Mouse (Mus musculus): ENCODE measurements around the gene Prcd.
"Not testable (repeated sequence)": the region's sequence is repeated elsewhere in the genome, so short reads cannot be mapped to it uniquely, and the experiment has no call there.

Prcd gene

DNA sequence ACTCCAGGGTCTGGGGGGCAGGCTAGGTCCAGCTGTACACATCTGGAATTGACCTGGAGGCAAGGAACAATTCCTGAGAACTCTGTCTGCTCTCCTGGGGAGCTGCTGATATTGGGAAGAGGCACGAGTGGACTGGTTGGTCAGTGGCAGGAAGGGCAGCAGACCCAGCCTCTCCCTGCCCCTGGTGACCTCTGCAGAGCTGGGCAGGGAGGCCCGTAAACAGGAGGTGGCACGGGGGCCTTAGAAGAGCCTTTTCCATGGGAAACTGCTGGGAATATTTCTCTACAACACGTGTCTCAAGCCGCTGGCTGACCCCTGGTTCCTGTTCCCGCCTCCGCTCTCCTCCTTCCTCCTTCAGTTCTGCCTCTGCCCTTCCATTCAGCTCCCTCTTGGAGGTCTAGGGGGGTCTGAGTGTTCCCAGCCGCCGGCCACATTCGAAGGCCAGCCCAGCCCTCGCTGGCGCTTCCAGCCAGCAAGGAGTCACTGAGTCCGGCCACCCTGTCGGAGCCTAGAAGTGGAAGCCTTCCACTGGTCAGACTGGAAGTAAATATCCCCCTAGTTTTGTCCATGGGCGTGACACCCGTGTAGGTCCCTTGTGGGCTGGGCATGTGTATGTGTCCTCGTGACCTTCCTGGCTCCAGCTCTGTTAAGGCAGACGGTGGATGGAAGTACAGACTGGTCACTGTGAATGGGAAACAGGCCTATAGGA is 5.0 kb upstream of the Prcd start:
- no peak for DNase-seq (ENCODE audit: low read depth, low spot score)

DNA sequence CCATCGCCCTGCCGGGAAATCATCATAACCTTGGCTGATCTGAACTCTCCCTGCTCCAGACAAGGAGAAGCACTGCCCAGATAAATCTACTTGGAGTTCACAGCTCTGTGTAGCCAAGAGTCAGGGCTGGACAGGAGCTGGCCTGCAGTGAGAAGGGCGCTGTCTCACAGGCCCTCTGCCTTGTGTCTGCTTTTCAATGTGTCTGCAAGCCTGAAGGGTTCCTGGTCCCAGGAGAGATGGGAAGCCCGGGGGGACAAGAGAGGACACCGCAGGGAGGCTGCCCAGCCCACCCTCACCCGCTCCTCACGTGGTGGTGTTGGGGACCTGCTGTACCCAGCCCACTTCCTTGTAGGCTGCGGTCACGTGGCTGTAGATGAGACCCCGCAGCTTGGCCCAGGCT is 4.4 kb upstream of the Prcd start:
- DNase-seq (ENCODE audit: low read depth, low spot score), result no peak

DNA sequence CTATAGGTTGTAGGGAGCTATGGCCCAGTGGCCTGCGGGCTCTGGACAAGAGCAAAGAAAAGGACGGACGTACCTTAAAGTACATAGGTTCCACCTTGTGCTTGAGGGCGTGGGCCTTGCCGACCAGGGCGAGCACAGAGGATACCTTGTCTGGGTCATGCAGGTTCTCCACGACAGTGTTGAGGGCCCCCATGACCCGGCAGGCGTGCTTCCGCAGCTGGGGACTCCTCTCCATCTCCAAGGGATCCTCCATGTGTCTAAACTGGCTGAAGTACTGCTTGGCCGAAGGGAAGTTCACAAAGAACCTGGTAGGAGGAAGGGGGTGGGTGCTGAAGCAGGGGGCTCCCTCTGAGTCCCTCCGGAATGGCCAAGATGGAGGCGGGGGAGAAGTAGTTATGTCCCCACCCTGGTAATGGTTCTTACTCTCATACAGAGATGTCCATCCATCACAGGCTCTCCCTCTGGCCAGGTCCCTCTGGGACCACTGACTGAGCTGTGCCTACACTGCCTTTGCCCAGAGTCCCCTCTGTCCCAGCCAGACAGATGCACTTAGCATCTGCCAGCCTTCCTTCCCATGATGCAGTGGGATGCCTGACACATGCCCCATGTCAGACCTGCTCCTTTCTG is 3.5 kb upstream of the Prcd start:
- no peak for DNase-seq (ENCODE audit: low read depth, low spot score)

DNA sequence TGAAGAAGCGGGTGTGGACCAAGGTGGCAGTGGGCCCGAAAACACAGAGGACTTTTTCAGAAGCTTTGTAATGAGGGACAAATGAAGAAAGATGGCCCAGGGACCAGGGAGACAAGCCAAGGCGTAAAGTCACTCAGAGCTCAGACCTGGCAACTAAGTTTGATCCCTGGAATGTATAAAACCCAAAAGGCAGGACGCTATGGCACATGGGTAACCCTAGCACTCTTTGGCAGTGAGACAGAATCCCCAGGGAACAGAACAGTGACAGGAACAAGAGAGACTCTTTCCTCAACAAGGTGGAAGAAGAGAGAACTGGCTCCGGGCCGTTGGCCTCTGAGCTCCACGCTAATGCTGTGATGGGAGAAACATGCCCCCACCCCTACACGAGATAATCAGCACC is 2.5 kb upstream of the Prcd start:
- DNase-seq (ENCODE audit: low read depth, low spot score), result no peak

DNA sequence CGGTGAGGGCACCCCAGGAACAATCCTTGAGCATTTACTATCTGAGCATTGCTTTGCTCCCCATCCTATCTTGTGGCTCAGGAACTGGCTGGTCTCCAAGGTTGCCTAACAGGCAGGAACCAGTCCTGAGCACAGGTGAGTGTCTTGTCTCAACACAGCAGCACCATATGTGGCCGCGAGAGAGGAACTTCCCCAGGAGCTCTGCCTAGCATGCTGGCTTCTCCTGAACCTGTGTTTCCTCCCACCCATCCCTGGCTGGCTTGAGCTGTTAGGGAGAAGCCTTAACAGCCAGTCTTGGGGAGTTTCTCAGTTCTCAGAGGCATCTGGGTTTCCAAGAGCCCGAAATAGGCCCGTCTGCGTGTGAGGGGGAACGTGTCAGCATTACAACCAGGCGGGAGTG is 2.0 kb upstream of the Prcd start:
- DNase-seq (ENCODE audit: low read depth, low spot score), result no peak

DNA sequence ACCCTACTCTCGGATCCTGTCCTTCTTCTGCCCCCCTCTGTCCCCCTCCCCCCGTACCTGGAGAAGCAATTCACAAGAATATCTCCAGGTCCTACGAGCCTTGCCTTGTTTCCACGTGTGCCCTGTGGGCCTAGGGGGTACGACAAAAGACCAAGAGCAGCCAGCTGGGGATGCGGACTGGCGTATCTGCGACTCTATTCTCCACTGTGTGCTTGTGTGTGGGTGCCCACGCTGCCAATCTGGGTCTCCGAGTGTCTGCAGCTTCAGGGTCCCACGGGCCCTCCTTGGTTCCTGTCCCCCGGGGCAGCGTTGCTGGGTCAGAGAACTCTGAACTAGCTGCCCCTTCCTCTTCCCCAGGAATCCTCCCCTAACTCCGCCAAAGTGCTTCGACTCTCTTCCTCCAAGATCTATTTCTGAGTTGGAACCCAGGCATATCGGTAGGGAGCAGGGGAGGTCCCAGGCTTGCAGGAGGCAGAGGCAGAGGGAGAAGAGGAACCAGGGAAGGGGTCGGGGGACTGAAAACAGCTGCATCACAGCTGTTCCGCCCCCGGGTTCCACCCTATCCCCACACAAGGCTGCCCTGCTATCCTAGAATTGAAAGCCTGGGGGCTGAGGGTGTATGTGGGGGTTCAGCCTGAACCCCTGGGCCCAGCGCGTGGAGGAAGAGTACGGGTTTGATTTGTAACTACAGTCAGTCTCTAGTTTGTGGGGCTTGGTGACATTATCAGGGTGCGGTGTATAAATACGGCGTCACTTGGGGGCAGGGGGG is 820 bp upstream of the Prcd start:
- no peak for DNase-seq (ENCODE audit: low read depth, low spot score)

DNA sequence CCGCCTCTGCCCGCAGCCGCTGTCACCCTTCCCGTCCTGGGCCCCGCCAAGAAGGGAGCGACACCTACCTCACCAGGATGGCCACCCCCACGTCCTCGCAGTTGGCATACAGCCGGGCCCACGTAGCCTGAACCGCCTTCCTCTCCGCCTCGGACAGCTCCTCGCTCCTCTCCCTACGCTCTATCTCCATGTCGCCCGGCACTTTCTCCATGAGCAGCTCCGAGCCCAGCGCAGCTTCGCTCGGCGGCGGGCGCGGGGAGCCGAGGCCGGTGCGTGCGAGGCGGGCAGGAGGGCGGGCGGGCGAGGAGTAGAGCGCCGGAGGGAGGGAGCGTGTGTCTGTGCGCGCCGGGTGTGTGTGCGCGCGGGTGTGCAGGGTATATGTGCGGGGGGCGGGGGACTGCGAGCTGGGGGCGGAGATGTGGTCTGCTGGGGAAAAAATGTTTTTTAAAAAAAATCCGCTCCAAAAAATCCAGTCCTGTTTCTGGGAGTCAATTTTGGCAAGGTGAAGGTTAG is 431 bp downstream of the Prcd start:
- peak; percentile 38 for DNase-seq (ENCODE audit: low read depth, low spot score)

DNA sequence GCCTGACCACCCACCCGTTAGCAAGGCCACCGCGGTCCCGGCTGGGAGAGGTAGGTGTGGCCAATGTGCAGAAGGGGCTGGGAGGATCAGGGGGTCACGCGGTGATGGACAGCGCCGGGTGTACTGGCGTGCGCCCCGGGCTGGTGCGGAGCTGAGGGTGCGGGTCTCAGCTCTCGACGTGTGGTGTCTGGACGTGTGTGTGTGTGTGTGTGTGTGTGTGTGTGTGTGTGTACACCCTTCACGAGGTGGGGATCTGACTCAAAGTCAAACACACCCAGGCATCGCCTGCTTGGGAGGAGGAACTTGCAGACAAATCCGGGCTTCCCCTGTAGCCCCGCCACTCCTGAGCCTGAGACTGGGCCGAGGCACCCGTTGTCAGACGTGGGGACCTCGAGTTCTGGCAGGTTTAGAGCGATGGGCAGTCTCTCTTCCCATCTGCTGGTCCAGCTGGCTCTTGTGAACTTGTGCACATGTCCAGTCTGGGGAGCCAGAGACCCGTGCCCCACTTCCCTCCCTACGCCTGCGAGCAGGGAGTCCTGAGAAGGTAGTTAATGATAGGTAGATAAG is 1.0 kb downstream of the Prcd start, which contains the start of gene Cygb:
Cygb (minus strand) TSS at position 59 of the 567 bp plus-strand sequence.
- peak; percentile 40 for DNase-seq (ENCODE audit: low read depth, low spot score)

DNA sequence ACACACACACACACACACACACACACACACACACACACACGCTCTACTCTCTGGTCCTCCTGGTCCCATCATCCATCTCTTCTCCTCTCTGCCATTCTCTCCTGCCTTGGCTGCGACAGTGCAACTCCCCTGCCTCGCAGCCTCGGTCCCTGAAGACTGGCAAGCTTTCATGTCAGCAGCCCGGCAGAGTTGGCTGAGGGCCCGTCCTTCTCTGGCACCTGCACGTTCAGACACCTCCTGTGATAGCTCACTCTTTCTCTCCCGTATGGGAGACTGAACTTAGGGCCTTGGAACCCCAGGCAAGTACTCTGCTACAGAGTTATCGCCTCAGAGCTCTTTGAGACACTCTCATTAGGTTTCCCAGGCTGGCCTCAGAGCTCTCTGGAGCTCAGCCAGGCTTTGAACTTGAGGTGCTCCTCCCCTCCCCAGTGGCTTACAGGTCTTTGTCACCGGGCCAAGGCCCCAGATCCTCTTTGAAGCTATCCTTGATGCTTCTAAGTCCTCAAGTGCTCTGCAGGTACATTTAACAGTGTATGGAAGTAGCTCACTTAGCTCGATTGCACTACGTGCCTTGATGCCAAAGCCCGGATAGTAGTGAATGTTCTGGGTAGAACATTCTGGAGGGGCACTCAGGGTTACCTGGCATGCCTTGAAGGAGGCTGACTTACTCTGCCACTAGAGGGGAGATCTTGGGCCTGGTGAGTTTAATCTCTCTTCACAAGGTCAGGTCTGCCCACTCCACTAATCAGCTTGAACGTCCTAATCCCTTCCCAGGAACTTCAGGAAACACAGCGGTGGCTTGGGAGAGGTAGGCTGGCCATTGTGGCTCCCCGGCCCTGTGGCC is 3.2 kb downstream of the Prcd start:
- DNase-seq (ENCODE audit: low read depth, low spot score), result no peak

DNA sequence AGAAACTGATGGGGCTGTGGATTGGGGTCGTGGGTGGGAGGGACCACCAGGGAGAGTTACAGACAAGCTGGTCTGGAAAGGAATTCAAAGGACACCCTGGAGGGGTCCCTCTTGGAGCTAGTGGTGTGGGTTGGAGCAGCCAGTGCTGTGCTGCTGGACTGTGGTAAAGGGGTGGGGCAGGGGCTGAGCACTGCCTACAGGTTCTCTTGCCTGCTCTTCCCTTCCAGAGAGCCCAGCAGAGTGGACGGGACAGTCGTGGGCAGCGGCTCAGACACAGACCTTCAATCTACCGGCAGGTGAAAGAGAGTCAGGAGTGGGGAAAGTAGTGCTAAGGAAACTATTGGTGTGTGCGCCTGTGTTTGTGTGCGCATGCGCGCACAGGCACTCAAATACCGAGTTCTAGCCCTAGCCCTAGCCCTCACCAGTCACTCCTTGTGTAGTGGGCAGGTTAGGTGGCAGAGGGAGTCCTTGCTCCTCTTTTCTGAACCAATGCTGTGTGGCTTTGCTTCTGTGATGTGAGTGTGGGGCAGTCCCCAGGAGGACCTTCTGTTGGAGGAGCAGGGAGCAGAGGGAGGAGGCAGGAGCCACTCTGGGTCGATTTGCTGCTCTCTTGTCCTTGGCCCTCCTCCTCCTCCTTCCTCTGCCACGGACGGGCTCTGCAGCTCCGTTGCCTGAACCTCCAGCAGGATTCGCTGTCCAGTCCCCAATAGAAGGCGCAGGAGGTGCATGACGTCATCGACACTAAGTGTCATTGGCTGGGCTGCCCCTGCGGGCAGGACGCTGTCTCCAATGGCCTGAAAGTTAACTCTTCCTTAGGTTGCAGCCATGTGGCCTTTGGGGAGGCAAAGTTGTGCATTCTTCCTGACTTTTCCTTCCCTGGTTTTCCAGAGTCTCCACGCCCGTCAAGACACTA is 4.2 kb downstream of the Prcd start:
- DNase-seq (ENCODE audit: low read depth, low spot score), result peak; percentile 98

DNA sequence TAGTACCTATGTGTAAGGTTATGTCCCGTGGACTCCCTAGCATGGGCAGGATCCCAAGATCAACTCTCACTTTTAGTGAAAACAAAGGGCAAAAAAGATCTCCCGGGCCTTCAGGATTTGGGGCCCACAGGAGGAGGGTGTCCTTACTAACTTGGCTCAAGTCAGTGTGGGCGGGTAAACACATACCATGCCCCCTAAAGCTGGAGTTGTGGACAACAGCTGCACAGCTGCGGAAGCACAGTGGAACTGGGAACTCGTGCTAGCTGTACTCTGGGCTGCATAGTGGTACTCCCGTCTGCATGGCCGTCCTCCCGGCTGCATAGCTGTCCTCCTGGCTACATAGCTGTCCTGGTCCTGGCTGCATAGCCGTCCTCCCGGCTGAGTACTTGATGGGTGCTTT is 4.9 kb downstream of the Prcd start:
- no peak for DNase-seq (ENCODE audit: low read depth, low spot score)

DNA sequence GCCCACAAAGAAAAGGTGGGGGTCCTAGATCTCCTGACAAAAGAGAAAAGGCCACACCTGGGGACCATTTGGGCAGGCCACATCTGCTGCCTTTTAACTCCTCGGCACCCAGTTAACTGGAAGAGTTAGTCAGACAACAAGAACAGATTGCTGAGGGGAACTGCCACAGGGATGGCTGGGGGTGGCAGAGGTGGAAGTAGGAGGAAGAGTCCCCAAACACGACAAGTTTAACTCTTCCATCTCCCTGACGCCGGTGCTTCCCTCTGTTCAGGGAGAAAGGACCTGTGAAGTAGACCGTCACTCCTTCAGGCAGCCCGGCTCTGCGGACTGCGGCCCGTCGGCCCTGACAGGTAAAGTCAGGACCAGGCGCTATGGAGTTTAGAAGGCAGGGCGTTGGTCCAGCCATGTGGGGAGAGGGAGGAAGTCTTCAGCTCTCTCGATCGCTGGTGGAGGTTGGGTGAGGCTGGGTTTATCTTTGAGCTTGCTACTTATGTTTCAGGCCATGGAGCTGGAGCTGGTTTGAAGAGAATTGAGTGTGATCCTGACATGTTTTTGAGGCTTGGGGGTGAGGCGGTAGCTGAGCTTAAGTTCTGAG is 5.8 kb downstream of the Prcd start:
- DNase-seq (ENCODE audit: low read depth, low spot score), result no peak

DNA sequence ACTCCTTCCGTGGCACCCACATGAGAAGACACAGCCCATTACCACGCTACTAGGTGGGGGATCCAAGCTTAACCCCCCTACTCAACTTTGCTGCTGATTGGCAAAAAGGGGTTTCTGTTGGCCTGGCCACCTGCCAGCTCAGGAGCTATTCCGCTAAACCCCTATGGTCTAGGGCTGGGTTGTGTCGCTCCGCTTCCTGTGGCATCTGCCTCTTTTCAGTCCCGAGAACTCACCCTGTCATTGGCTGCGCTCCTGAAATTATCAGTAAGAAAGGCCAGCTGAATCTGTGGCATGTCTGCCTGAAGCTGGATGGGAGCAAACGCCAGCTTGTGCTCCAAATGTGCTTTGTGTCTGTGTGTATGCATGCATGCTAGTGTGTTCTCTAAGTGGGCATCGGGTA is 6.8 kb downstream of the Prcd start:
- DNase-seq (ENCODE audit: low read depth, low spot score), result no peak

DNA sequence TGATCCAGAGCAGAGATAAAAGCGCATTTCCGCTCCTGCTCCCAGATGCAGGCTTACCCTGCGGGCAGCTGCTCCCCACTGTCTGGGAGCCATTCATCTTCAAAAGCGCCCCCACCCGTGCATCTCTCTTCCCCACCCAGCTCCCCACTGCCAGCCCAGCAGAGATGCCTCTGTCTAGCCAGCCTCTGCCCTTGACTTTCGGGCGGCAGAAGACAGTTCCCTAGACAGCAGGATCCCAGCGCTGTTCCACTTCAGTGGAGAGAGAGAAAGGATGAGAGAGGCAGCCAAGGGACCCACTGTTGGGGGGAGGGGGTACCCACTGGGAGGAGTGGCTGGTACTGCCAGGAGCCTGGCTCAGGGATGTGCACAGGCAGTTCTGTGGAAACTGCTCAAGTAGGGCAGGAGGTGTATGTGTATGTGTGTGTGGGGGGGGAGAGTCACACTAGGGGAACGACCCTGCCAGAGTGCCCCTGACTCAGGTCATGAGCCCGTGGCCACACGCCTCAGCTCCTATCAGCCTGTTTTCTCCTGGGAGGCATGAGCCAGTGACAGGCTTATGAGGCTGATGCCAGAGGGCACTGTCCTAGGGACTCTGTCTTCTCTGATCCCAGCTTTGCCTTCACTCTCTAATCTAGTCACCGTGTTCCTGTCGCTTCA is 8.1 kb downstream of the Prcd start:
- no peak for DNase-seq (ENCODE audit: low read depth, low spot score)

DNA sequence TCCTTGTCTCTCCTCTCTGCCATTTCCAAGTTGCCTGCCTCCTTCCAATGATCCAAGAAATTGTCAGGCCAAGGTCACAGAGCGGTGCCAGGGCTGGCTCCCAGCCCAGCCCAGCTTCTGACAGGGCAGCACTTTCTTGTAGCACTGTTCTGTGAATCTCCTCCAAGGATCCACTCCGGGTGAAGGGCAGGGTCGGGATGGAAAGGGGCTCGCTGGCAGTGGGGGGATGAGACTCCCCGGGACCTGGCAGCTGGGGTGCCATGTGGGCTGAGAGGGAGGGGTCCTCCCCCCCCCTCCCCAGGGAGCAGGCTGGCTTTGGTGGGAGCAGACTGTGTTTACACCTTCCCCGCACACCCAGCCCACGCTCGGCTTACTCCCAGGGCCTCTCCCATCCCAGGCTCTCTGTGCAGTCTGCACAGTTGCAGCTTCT is 8.6 kb downstream of the Prcd start:
- no peak for DNase-seq (ENCODE audit: low read depth, low spot score)

DNA sequence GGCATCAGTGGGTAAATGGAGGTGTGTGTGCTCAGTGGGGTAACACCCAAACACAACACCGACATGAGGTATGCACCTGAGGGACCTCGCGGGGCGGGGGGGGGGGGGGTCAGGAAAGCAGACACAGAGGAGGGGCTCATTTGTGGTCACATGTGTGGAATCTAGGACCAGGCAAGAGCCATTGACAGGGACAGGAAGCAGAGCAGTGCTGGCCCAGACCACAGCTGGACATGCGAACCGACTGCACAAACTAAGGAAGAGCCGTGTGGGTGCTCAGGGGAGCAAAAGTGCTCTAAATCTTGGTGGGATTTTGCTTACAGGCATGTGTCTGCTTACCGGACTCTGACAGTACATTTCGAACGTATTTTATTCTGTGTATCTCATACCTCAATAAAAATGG is 12.0 kb downstream of the Prcd start:
- no peak for DNase-seq (ENCODE audit: low read depth, low spot score)

DNA sequence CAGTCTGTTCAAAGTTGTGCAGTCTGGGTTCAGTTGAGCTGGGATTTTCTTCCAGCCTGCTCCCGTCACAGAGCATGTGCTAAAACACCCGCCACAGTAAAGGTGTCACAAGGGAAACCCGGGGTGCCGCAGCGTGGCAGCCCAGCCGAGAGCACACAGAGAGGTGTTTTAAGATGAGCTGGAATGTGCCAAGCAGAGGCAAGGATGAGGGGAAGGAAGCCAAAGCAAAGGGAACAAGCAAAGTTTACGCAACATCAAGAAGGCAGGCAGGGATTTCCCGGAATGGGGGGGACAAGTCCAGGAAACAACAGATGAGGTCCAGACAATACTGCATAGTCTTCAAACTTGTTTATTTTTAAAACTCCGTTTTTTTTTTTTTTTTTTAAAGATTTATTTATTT is 13.2 kb downstream of the Prcd start:
- no peak for DNase-seq (ENCODE audit: low read depth, low spot score)

DNA sequence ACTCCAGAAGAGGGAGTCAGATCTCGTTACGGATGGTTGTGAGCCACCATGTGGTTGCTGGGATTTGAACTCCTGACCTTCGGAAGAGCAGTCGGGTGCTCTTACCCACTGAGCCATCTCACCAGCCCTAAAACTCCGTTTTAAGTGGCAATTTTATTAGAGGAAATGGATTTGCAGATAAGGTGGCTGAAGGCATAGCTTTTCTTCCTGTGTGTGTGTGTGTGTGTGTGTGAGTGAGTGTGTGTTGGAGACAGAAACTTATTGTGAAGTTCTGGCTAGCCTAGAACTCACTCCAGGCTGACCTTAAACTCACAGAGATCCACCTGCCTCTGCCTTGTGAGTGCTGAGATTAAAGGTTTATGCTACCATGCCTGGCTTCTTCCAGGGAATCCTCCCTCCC is 13.7 kb downstream of the Prcd start:
- not testable (repeated sequence) for DNase-seq (ENCODE audit: low read depth, low spot score)

DNA sequence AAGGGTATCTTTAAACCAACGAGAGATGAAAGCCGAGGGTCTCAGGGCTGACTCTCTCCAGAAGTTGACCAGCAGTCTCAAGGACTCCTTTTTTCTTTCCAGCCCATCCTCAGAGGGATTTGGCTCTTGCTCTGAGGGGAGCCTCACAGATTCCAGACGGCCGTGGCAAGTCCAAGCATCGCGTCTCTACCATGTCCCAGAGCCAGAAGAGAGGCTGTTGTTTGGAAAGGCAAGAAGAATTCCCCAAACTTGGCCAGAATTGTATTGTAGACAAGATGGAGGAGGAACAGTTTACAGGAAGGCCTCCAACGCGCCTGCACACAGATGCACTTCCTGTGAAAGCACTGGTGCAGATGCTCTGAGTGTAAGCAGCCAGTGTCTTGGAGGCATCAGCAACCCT is 14.6 kb downstream of the Prcd start:
- DNase-seq (ENCODE audit: low read depth, low spot score), result no peak
